Mouse (Mus musculus): ENCODE results near the gene Prelp. TPM values are rescaled to one million over a fixed set of nuclear protein-coding genes. Genes with fewer than 3 reads are reported as not detected.

Gene Prelp
- polyA plus RNA-seq, 1 experiment from 2014 or later, result 5.5 TPM

DNA sequence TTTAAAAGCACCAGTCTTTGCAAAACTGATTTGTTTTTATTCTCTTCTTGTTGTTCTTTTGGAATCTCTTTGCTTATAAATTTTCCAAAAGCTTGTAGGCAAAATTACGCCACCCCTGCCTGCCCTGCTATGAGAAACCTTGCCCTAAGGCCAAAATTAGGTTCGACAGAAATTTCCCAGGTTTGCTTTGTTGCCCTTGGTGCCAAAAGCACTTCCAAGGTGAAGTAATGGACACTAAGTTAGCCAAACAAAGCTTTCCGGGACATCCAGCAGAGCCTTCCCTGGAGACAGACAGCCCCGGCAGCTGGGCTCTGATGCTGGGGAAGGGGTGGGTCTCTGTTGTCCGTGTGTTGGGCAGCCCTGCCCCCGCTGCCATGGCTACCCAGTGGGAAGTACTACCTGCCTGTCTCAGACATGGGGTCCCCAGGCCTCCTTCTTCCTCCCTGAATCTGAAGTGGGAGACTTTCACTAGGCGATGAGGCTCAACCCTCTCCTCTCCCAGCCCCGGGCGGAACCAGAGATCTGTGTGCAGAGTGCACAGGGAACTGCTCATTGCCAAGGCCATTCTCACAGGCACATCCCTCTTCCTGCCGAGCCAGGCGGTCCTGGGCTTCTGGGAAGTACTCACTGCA is 3.6 kb downstream of the Prelp start:
- Histone ChIP-seq H3K4me3 (ENCODE audit: low read depth, low read length) (no peak overlapping the region), H3K9ac (replicated peaks) (no peak overlapping the region), H3K27ac (ENCODE audit: low read depth) (peak overlapping the region; percentile 53), H3K4me2 (ENCODE audit: low read depth, low read length) (peak overlapping the region; percentile 3; the same call in 1 of the 2 replicates), H3K9me3 (ENCODE audit: low read length) (no peaks in the 10 kb centered on the region), H3K27me3 (ENCODE audit: insufficient read depth, low read length) (no peaks in the 10 kb centered on the region), H3K36me3 (replicated peaks; ENCODE audit: insufficient read depth, low read length) (no peaks in the 10 kb centered on the region), H3K4me1 (ENCODE audit: insufficient read depth) (no peaks in the 10 kb centered on the region)
- ATAC-seq, result no peak
- no peak for TF ChIP-seq CTCF (IDR thresholded peaks at IDR 0.05; ENCODE audit: low read depth)
- no peak for TF ChIP-seq EP300 (IDR thresholded peaks at IDR 0.05; ENCODE audit: low read depth)
- DNase-seq, result no peak
- 46% methylated on average over 11 of the region's 11 CpGs for WGBS (ENCODE audit: insufficient replicate concordance)

GRCm38 (mm10) chr1:133915723-133916355 is 5.4 kb downstream of the Prelp start:
- Histone ChIP-seq H3K27ac (ENCODE audit: low read depth) (no peak overlapping the region), H3K4me3 (ENCODE audit: low read depth, low read length) (no peak overlapping the region), H3K27me3 (ENCODE audit: insufficient read depth, low read length) (no peaks in the 10 kb centered on the region), H3K36me3 (replicated peaks; ENCODE audit: insufficient read depth, low read length) (no peaks in the 10 kb centered on the region), H3K9ac (replicated peaks) (no peak overlapping the region), H3K9me3 (ENCODE audit: low read length) (no peaks in the 10 kb centered on the region), H3K4me1 (ENCODE audit: insufficient read depth) (no peaks in the 10 kb centered on the region), H3K4me2 (ENCODE audit: low read depth, low read length) (no peak overlapping the region)
- ATAC-seq (0 out of 2 replicates have a peak, but pooled peaks have one; percentile 23), DNase-seq (peak; percentile 44)
- 48% methylated on average over 8 of the region's 8 CpGs for WGBS (ENCODE audit: insufficient replicate concordance)
- no peak for TF ChIP-seq EP300 (IDR thresholded peaks at IDR 0.05; ENCODE audit: low read depth)
- no peak for TF ChIP-seq CTCF (IDR thresholded peaks at IDR 0.05; ENCODE audit: low read depth)

- Histone ChIP-seq H3K9ac (replicated peaks) (no peak overlapping the region), H3K4me2 (ENCODE audit: low read depth, low read length) (no peak overlapping the region), H3K27ac (ENCODE audit: low read depth) (no peak overlapping the region), H3K4me3 (ENCODE audit: low read depth, low read length) (no peak overlapping the region), H3K36me3 (replicated peaks; ENCODE audit: insufficient read depth, low read length) (no peaks in the 10 kb centered on the region), H3K4me1 (ENCODE audit: insufficient read depth) (no peaks in the 10 kb centered on the region), H3K27me3 (ENCODE audit: insufficient read depth, low read length) (peaks cover 4% of the 10 kb centered on the region; the same call in 1 of the 2 replicates), H3K9me3 (ENCODE audit: low read length) (no peaks in the 10 kb centered on the region)
- WGBS (ENCODE audit: insufficient replicate concordance), result 83% methylated on average over 13 of the region's 13 CpGs
- TF ChIP-seq EP300 (IDR thresholded peaks at IDR 0.05; ENCODE audit: low read depth) (no peak), CTCF (IDR thresholded peaks at IDR 0.05; ENCODE audit: low read depth) (no peak)
- DNase-seq (no peak), ATAC-seq (no peak)
Observed at GRCm38 (mm10) chr1:133915115-133915514, 6.1 kb downstream of the Prelp start.

DNA sequence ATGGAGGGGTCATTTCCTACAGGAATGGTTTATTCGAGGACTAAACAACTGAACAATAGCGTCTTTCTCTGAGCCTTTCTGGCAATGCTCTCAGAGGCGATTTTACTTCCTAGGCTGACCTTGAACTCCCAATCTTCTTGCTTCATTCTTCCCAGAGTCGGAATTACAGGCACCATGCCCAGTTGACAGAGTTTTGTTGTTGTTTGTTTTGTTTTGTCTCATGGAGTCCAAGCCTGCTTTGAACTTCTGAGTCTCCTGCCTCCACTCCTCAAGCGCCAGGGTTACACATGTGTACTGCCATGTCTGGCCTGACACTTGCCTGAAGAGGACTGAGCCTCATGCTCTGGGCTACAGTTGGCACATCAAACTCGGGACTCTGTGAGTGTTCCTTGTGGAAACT is 8.2 kb downstream of the Prelp start:
- Histone ChIP-seq H3K27ac (ENCODE audit: low read depth) (no peak overlapping the region), H3K4me2 (ENCODE audit: low read depth, low read length) (no peak overlapping the region), H3K4me3 (ENCODE audit: low read depth, low read length) (no peak overlapping the region), H3K9ac (replicated peaks) (no peak overlapping the region), H3K9me3 (ENCODE audit: low read length) (no peaks in the 10 kb centered on the region), H3K27me3 (ENCODE audit: insufficient read depth, low read length) (peaks cover 7% of the 10 kb centered on the region; the same call in 1 of the 2 replicates), H3K36me3 (replicated peaks; ENCODE audit: insufficient read depth, low read length) (no peaks in the 10 kb centered on the region), H3K4me1 (ENCODE audit: insufficient read depth) (peaks cover 11% of the 10 kb centered on the region)
- no peak for TF ChIP-seq EP300 (IDR thresholded peaks at IDR 0.05; ENCODE audit: low read depth)
- no peak for TF ChIP-seq CTCF (IDR thresholded peaks at IDR 0.05; ENCODE audit: low read depth)
- ATAC-seq (no peak), DNase-seq (no peak)
- 70% methylated on average over 6 of the region's 6 CpGs for WGBS (ENCODE audit: insufficient replicate concordance)

DNA sequence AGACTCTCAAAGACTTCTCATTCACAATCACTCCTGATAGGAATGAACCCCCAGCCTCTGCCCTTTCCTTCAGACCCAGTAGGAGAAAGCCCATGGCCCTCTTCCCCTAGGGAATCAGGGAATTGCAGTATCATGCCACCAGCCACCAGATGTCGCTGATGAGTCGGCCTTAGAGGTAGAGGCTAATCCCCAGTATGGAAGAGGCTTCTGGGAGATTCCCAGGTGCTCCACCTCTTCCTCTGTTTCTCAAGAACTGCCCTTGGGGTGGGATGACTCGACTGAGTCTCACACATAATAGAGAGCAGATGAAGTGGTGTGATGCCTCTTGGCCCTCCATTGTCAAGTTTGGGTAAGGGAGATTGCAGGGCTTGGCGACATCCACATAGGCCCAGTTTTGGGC is 9.8 kb downstream of the Prelp start:
- Histone ChIP-seq H3K4me1 (ENCODE audit: insufficient read depth) (peaks cover 14% of the 10 kb centered on the region), H3K36me3 (replicated peaks; ENCODE audit: insufficient read depth, low read length) (no peaks in the 10 kb centered on the region), H3K9ac (replicated peaks) (no peak overlapping the region), H3K4me3 (ENCODE audit: low read depth, low read length) (no peak overlapping the region), H3K27me3 (ENCODE audit: insufficient read depth, low read length) (peaks cover 12% of the 10 kb centered on the region; the same call in 1 of the 2 replicates), H3K4me2 (ENCODE audit: low read depth, low read length) (no peak overlapping the region), H3K27ac (ENCODE audit: low read depth) (no peak overlapping the region), H3K9me3 (ENCODE audit: low read length) (no peaks in the 10 kb centered on the region)
- ATAC-seq (no peak; the same call in 1 of the 2 replicates), DNase-seq (peak; percentile 80)
- TF ChIP-seq EP300 (IDR thresholded peaks at IDR 0.05; ENCODE audit: low read depth) (no peak), CTCF (IDR thresholded peaks at IDR 0.05; ENCODE audit: low read depth) (peak; percentile 96)
- WGBS (ENCODE audit: insufficient replicate concordance), result 23% methylated on average over 4 of the region's 4 CpGs

GRCm38 (mm10) chr1:133911008-133911407 is 10.2 kb downstream of the Prelp start:
- Histone ChIP-seq H3K4me3 (ENCODE audit: low read depth, low read length) (no peak overlapping the region), H3K27me3 (ENCODE audit: insufficient read depth, low read length) (peaks cover 12% of the 10 kb centered on the region; the same call in 1 of the 2 replicates), H3K9ac (replicated peaks) (no peak overlapping the region), H3K27ac (ENCODE audit: low read depth) (no peak overlapping the region), H3K36me3 (replicated peaks; ENCODE audit: insufficient read depth, low read length) (no peaks in the 10 kb centered on the region), H3K9me3 (ENCODE audit: low read length) (no peaks in the 10 kb centered on the region), H3K4me1 (ENCODE audit: insufficient read depth) (peaks cover 14% of the 10 kb centered on the region), H3K4me2 (ENCODE audit: low read depth, low read length) (no peak overlapping the region)
- ATAC-seq (no peak), DNase-seq (no peak)
- TF ChIP-seq EP300 (IDR thresholded peaks at IDR 0.05; ENCODE audit: low read depth) (no peak), CTCF (IDR thresholded peaks at IDR 0.05; ENCODE audit: low read depth) (no peak)
- 68% methylated on average over 4 of the region's 4 CpGs for WGBS (ENCODE audit: insufficient replicate concordance)

Measured in liver, postnatal 0 days (tissue).